Mouse (Mus musculus) yolk sac, embryonic 10.5 days (tissue): ENCODE results near the gene Hoga1.
A peak's percentile ranks its signal among the peaks of the same experiment; 100 is the strongest.

Experiments used
- DNase-seq: peaks from one replicate; pipeline ENCODE4 v3.0.0-alpha.2; 2017; ENCODE audit warnings: low spot score

Gene Hoga1

DNA sequence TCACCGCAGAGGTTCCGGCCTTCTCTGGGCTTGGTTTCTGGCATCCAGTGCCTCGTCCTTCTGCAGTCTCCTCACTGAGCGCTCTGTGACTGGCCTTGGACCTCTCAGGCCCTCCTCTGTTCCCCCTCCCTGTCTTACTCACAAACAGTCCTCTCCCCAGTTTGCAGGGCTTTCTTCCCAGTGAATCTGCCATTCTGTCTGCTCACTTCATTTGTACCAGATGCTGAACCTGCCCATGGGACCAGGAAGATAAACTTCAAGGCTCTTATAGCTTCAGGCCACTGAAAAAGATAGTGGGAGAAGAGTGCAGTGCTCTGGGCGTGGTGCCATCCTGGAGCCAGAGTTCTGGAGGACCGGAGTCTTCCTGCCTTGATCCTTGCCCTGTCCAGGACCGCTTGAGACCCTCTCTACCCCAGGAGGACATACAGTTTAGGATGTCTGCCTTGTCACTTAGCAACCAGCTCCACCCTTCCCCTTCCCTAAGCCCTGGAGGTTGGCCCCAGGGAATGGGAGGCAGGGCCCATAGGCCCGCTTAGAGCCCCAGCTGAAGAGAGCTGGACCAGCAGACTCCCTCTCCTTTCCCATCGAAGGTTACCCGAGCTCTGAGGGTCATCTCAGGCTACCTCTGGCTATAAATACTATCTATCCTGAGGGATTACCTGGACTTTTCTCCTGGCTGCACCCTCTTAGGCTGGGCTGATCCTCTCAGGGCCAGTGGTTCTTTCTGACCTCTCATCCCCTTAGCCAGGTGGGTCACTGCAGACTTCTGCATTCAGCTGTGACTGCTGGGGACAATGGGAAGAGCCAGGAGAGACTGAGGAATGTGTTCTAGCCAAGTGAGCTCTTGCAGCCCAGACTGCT lies 23.5 kb upstream of the Hoga1 start:
- DNase-seq = no peak

DNA sequence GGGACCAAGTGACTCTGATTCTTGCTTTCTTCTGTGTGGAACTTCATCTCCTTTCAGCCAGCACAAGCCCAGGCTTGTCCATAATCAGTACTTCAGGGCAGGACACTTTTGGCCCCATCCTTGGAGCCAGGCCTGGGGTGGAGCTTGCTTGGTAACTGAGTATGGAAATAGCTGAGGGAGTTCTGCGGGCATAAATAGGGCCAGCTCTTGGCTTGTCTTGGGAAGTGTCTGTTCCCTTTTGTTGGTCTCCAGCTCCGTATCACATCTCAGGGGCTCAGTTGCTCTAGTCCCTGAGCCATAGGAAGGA lies 22.9 kb upstream of the Hoga1 start:
- DNase-seq = no peak

DNA sequence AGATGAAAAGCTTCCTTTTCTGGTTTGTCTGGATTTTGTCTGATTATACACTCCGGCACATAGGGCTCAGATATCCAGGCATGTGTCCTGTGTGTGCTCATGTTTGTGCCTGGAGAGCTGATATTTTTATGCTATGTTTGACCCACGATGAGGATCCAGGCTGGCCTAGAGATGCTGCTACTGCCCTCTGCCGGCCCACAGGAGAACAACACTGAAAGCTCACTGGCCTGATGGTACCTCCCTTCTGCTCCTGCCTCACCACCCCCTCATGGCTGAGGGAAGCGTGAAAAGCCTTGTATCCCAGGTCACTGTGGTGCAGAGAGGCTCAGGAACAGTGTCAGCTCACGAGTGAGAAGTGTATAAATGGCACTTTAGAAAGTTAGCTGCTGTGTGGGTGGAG lies 19.3 kb upstream of the Hoga1 start:
- DNase-seq = peak; percentile 56

DNA sequence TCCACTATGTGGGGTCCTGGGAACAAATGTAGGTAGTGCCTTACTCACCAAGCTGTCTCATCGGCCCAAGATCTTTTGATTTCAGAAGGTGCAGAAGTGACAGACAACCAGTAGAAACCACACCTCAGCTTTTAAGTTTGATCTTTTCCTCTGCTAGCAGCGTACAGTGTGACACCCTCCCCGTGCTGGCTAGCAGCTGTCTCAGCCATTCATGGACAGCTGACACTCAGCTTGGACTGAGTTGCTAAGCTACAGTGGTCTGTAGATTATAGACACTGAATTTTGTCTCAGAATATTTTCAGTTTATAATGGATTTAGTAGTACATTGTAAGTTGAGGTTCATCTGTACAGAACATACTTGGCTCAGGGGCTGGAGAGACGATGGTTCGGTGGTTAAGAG lies 14.3 kb upstream of the Hoga1 start:
- no peak for DNase-seq

DNA sequence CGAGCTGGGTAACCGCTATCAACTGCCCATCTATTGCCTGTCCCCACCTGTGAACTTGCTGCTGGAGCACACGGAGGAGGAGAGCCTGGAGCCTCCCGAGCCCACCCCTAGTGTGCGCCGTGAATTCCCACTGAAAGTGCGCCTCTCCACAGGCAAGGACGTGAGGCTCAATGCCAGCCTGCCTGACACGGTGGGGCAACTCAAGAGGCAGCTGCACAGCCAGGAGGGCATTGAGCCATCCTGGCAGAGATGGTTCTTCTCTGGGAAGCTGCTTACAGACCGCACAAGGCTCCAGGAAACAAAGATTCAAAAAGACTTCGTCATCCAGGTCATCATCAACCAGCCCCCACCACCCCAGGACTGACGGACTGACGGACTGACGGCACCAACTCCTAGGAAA lies 11.8 kb upstream of the Hoga1 start:
- no peak for DNase-seq

DNA sequence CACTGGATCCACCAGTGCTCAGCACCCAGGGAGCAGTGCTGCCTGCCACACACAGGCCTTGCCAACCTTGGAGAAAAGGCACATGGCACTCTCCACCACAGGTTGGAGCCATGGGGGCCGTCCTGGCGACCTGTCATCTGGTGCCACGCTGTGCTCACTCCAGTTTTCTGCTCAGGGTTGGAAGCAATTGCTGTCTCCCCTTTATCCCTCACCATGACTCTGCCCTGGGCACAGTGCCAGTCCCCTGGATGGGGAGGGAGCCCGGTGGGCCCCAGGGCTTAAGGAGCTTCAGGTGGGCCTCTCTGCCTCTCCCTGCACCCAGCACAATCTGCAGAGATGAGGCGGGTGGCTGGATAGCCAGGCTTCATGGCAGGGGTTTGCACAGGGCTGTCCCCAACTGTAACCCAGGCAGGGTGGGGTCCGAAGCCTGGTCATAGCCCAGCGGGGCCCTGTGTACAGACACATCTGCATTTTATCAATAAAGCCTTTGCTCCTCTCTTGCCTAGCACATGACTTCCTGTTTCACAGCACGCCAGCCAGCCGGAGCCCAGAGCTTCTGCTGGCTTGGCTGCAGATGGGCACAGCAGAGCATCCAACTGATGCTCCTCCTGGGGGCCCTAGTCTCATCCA lies 11.1 kb upstream of the Hoga1 start:
- DNase-seq = no peak

DNA sequence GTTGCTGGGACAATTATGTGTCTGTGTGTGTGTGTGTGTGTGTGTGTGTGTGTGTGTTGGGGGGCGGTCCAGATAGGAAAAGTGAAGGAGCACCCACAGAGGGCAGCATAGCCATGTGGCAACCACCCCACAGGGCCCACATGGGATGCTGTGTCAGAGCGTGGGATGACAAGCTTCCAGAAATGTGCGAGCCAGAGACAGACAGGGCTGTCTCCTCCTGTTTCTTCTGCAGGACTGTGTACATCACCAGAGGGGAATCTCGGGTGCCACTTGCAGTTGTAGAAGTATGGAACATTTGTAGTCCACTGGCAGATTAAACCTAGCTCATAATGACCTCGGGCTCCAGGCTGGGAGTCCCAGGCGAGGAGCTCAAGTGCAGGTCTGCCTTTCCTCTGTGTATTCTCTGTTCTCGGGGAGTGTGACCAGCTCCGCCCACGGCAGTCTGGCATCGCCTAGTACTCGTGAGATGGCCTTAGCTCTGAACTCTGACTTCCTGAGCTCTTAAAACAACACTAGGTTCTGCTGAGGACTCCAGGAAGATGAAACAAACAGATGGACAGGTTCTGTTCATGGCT lies 10.4 kb upstream of the Hoga1 start:
- no peak for DNase-seq

DNA sequence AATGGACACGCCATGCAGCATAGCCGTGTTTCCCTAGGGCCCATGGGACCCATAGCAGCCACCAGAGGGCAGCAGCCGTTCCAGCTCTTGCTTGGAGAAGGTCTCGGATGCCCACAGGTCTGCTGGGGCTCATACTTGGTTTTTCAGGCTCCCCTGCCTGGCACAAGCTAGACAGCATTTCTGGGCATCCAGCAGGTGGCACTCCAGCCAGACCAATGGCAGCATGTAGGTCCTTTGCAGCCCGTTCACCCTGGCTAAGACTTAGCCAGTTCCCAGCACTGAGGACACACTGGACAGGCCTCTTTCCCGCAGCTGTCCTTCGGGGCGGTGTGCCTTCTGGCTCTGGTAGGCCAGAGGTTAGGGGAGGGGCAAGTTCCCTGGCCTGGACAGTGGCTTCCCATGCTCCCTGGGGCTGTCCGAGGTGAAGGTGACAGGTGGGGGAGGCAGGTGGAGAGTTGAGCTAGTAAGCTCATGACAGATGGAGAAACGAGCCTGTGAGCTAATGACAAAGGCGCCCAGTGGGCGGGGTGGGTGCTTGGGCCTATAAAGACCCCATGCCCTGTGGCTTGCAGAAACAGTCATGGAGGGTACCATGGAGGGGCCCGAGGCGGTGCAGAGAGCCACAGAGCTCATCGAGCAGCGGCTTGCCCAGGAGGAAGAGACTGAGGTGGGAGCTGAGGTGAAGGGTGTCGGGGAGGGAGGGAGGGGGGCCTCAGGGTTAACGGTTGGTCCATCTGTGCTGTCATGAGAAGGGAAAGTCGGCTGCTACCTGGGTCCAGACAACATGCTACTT lies 9.8 kb upstream of the Hoga1 start, which contains the start of gene Ankrd2:
TSS of gene Ankrd2 (plus strand) at position 545 of the 793 bp plus-strand sequence.
- peak; percentile 67 for DNase-seq

DNA sequence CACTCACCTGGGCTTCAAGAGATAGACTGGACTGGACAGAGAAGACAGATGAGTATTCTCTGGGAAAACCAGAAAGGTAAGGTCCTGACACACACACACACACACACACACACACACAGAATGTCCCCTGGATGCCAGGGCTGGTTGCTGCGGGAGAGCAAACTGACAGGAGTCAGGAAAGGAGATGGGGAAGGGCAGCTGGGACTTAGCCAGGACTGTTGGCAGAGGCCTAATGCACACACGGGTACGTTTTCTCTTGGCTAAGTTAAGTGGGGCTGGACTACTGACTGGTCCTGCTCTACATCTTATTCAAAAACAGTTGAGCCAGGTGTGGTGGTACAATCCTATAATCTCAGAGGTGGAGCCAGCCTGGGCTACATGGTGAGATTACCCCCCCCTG lies 9.1 kb upstream of the Hoga1 start:
- no peak for DNase-seq

DNA sequence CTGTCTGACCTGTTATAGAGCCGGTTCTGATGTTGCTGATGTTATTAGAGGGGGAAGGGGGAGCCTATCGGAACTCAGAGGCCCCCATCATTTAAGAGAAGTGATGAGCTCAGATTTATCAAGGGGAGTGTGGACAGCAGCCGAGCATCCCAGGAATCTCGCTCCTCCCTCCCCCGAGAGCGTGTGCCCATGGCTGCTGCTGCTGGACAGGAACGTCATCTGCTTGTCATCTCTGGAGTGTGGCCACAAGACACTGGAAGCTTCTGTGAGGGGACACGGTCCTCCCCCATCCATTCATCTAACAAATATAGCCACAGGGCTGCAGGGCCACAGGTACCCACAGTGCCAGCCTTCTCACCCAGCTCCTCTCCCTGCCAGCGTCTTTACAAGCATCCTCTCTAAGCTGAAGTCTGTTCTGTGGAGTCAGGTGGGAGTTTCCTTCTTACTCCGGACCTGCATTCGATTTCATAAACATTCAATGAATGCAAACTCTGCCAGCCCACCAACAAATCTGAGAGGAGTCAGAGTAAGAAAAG lies 8.2 kb upstream of the Hoga1 start:
- no peak for DNase-seq

DNA sequence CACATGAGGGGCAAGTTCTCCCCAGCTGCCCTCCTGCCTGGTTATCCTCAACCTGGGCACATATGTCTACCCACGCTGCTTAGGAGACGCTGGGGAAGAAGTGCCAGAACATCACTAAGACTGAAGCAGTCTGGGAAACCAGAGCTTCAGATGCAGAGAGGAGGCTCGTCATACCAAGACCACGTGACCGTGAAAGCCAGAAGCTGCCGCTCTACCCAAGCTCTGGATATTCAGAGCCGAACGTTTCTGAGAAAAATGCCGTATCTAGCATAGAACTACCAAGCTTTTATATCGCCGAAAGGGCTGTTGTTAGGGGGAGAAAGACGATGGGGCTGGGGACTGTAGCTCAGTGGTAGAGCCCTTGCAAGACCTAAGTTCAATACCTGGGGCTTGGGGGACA lies 7.1 kb upstream of the Hoga1 start:
- DNase-seq = no peak

DNA sequence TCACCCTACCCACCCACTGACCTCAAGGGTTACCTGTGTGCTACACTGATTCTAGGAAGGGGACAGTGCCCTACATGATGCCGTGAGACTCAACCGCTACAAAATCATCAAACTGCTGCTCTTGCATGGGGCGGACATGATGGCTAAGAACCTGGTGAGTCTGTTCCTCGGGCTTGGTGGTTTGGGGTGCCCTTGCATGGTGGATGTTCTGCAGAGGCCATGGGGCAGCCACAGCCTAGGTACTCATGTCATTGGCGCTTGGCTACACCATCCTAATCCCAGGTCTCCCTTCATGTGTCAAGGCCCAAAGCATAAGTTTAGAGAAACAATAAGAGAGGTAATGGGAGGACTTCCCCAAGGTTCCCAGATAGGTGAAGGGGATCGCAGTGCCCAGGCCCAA lies 1.4 kb upstream of the Hoga1 start:
- no peak for DNase-seq

DNA sequence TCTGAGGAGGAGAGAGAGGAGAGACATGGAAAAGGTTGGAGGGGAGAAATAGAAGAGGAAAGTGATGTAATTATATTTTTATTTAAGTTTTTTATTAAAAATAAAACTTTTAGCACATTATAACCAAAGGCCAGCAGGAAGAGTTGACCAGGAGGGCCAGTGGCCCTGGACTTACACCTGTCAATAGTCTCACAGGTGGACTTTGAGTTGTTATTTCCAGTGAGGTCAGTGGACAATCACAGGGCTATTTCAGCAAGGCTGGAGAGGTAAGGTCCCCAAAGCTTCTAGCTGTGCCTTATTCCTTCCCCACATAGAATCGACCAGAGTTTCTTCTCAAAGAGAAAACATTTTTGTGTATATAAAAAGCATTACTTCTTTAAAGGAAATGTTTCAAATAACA lies 4.8 kb downstream of the Hoga1 start:
- no peak for DNase-seq

DNA sequence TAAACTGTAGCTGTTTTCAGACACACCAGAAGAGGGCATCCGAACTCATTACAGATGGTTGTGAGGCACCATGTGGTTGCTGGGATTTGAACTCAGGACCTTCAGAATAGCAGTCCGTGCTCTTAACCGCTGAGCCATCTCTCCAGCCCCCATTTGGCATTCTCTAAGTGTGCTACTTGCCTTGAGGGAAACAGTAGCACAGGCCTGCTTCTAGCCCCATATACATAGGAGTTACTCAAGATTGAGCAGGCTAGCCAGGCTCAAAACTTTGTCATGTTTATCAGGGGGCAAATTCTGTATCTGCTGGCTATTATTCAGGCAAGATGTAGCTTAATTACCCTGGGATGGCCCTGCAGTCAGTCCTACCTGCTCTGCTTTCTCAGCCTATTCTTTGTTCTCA lies 5.9 kb downstream of the Hoga1 start:
- DNase-seq = no peak

DNA sequence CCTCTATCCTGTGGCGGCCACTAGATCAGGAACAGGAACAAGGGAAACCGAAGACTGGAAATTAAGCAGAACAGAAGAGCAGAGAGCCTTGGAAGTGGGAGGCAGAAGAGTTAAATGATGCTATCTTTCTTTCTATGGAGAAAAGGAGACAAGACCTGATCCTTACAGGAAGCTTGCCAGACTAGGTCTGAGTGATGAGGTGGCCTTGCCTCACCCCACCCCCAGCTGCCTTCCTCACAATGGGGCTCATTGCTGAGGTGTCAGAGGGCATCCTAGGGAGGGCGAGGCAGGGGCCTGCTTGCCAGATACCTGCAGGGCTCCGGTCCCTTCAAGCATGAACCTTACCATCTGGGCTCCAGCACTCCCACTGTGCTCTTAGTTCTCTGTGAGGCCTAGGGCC lies 6.5 kb downstream of the Hoga1 start, which contains the start of gene 4933411K16Rik:
TSS of gene 4933411K16Rik (plus strand) at position 301 of the 400 bp plus-strand sequence.
- DNase-seq = no peak

DNA sequence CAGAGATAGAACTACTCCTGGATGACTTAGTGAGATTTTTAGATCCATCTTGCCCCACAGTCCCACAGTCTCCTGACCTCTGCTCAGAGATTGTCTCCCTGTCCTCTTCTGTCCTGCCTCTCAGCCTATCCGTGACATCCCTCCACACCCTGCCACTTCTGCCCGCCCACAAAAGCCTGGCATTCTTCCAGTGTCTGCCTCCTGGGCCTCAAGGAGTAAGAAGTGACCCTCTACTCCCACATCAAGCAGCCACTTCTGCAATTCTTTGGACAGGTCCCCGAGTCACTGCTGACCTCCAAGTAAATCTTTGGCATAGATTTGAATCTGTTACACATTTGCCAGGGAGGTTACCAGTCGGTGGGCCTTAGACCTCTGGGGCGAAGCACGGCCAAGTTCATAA lies 8.8 kb downstream of the Hoga1 start:
- no peak for DNase-seq

DNA sequence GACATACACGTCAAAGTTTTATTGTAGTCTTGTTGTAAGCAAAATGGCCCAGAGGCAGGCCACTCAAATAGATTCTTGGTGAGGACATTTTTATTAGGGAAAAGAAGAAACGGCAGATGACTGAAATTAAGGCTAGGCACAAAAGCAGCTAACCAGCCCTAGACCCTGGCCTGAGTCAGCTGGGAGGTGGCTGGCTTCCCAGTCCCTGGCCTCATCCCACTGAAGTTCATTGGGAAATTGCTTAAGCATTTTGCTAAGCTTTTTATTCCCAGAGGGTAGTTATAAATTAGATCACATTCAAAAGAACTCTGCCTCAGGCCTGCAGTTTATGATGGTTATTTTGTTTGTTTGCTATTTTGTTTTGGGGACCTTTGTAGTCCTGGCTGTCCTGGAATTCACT lies 10.5 kb downstream of the Hoga1 start:
- DNase-seq = no peak

DNA sequence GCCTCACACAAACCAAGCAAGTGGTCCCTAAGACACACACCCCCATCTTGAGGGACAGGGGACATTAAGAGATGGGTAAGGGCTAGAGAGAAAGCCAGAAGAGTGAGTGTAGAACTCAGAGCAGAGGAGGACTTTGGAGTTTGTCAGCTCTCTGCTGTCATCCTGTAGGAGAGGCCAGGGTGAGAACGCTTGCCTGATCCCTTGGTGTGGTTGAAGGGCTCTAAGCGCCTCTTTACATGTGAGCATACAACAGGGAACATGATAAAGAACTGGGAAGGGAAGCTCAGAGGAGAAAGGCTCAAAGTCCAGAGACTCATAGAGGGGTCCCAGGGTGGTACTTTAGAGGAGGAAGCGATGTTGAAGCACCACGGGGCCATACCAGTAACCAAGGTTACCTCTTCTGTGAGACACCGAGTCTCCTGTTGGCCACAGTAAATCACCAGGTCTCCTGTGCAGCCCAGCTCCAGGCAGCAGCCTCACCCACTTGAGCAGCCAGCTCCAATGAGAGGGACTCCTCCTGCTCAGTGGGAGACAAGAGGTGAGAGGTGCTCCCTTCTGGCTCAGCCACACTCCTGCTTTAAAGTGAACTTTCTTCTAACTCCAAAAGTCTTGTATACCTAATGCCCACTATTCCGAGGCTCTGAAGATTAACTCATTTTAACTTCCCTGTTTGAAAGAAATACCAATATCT lies 11.5 kb downstream of the Hoga1 start:
- DNase-seq = no peak

DNA sequence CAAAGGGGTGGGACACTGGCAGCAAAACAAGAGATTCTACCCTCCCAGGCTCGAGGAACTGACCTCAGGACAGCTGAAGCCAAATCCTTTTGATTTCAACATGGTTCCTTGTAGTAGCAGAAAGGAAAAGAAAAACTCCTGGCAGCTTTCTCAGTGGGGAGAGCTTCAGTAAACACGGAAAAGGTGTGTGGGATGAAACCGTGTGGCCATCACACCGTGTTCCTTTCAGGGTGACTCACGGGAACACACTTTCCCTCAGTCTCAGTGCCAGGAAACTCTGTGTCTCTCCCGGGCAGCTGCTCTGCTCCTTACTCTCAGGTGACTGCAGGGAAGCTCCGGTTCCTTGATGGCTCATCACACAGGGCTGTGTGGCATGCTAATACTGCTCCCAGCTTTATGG lies 13.0 kb downstream of the Hoga1 start:
- DNase-seq = no peak

DNA sequence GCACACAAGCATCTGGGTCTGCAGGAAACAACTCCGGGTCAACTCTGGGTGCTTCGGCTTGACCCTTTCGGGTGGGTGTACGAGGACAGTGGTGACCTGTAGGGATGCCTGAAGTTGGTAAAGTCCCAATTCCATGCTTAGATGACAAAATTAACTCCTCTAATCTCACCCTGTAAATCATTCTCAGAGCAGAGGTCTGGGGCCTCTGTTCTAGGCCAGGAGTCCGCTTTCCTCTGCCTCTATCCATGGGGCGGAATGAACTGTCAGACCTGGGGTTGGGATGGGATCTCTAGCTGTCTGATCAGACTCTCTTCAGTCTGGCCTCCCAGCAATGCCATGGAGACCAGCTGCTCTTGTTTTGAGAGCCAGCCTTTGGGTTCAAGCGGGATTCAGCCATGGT lies 16.0 kb downstream of the Hoga1 start:
- DNase-seq = peak; percentile 80

DNA sequence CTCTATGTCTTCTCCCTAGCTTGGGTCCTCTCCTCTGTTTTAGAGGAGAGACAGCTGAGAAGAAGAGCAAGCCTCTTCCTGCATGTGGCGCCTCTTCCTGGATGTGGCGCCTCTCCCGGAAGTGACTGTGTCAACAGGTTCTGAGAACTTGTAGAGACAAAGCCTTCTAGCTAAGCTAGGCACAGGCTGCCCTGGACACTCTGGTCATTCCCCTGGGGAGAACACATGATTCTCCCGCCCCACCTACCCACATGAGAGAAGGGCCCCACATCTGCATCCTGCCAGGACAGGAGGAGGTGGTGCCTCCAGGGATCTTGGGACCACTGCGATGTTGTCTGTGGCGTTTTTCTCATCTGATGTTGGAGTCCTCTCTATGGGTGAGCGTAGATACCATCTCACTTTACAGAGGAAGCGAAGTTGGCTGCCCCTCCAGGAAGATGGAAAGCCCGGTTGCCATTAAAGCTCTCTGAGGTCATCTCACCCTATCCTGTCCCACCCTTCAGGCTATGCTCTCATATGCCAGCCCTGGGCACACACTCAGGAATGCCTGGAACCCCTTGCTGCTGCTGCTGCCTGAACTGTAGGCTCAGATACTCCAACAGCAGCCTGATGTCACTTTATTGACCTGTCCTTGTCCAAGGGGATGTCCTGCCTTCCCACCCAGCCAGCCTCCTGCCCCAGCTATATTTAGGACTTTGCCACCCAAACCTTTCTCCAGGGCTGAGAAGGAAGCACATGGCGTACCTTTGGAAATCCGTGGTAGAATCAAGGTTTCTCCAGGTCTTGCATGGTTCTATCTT lies 23.2 kb downstream of the Hoga1 start:
- no peak for DNase-seq
